In genomic region chr13:59052188-59052587, GRCm38 (mm10) we compare ENCODE assay signal across 27 mouse cellular contexts.
"Had no signal": no experiment of that assay in that cellular context is flagged by ENCODE, and none has a peak within 500 bp of the region (broad histone marks: within the 10 kb centered on the region; RNA-seq: fewer than 3 reads in every experiment).

No protein-coding gene starts in this region.

- H3K9ac ChIP-seq: forebrain, postnatal 0 days; heart, embryonic 13.5 days; heart, embryonic 15.5 days; hindbrain, embryonic 12.5 days; hindbrain, embryonic 14.5 days; intestine, embryonic 15.5 days; limb, embryonic 12.5 days had no signal

- H3K9me3 ChIP-seq: heart, embryonic 13.5 days; heart, embryonic 15.5 days; hindbrain, embryonic 10.5 days; hindbrain, embryonic 12.5 days; intestine, embryonic 15.5 days; limb, embryonic 10.5 days; limb, embryonic 12.5 days had no signal

- H3K36me3 ChIP-seq: heart, embryonic 13.5 days; heart, embryonic 15.5 days; hindbrain, embryonic 10.5 days; hindbrain, embryonic 12.5 days; intestine, embryonic 15.5 days; limb, embryonic 10.5 days; limb, embryonic 12.5 days had no signal

- DNase-seq: forebrain, postnatal 0 days; gastrocnemius, postnatal 14 days; gastrocnemius, postnatal 36 days; heart, adult 11 months; heart, adult 2 months; heart, postnatal 14 days; heart, postnatal 4 days; kidney, adult 18-20 months; kidney, adult 8-10 months; kidney, postnatal 10 days; kidney, postnatal 25 days; kidney, postnatal 4 days; liver had no signal

- H3K27ac ChIP-seq: heart, adult 2 months; heart, embryonic 13.5 days; heart, embryonic 15.5 days; hindbrain, embryonic 10.5 days; hindbrain, embryonic 12.5 days; hindbrain, embryonic 14.5 days; intestine, embryonic 15.5 days; layer of hippocampus, adult 2 months; limb, embryonic 10.5 days; limb, embryonic 12.5 days had no signal

- H3K27me3 ChIP-seq: hindbrain, embryonic 12.5 days; intestine, embryonic 15.5 days; limb, embryonic 12.5 days had no signal

- H3K4me1 ChIP-seq: heart, embryonic 13.5 days; heart, embryonic 15.5 days; hindbrain, embryonic 10.5 days; hindbrain, embryonic 12.5 days; intestine, embryonic 15.5 days; limb, embryonic 10.5 days; limb, embryonic 12.5 days had no signal

- H3K4me2 ChIP-seq: heart, embryonic 11.5 days; heart, embryonic 13.5 days; heart, embryonic 15.5 days; hindbrain, embryonic 12.5 days; hindbrain, embryonic 14.5 days; intestine, embryonic 15.5 days; limb, embryonic 12.5 days; liver, embryonic 11.5 days had no signal

- ATAC-seq: forebrain, postnatal 0 days; hindbrain, embryonic 16.5 days; inflammation-experienced regulatory T-cells, adult 6 months; intestine, embryonic 15.5 days; intestine, postnatal 0 days had no signal

- H3K4me3 ChIP-seq: heart, adult 2 months; heart, embryonic 13.5 days; heart, embryonic 15.5 days; hindbrain, embryonic 10.5 days; hindbrain, embryonic 12.5 days; intestine, embryonic 15.5 days; layer of hippocampus, adult 2 months; limb, embryonic 10.5 days; limb, embryonic 12.5 days had no signal
